Mouse (Mus musculus) urinary bladder, postnatal 36 days (tissue): ENCODE data around the gene Tnrc6c.
"Not testable (repeated sequence)": the region's sequence is repeated elsewhere in the genome, so short reads cannot be mapped to it uniquely, and the experiment has no call there.

Experiments used
- DNase-seq, 2 experiments: peaks; one replicate each; pipeline ENCODE4 v3.0.0; 2022; ENCODE audit warnings: low spot score in 2 of 2, mixed read lengths in 1 of 2

Tnrc6c gene

GRCm38 (mm10) chr11:117768725-117769682 lies 114.9 kb downstream of the Tnrc6c start:
- DNase-seq: no peak

- no peak for DNase-seq
Measured at GRCm38 (mm10) chr11:117769683-117770047, 115.6 kb downstream of the Tnrc6c start.

- no peak for DNase-seq
Measured at GRCm38 (mm10) chr11:117770407-117770806, 116.3 kb downstream of the Tnrc6c start.

- DNase-seq: no peak
Measured at GRCm38 (mm10) chr11:117772352-117772751, 118.3 kb downstream of the Tnrc6c start.

- DNase-seq: no peak
Measured at GRCm38 (mm10) chr11:117774925-117775324, 120.8 kb downstream of the Tnrc6c start.

- no peak for DNase-seq
Measured at GRCm38 (mm10) chr11:117775540-117775939, 121.5 kb downstream of the Tnrc6c start.

GRCm38 (mm10) chr11:117776085-117776792 lies 122.2 kb downstream of the Tnrc6c start:
- DNase-seq: no peak

- no peak for DNase-seq
Measured at GRCm38 (mm10) chr11:117777111-117777510, 123.0 kb downstream of the Tnrc6c start.

- no peak for DNase-seq
Measured at GRCm38 (mm10) chr11:117778031-117778430, 123.9 kb downstream of the Tnrc6c start.

GRCm38 (mm10) chr11:117778851-117779433 lies 124.9 kb downstream of the Tnrc6c start:
- DNase-seq: peak in 1 of 2 experiments; percentile 26

- DNase-seq: peak; percentile 60 to 81
Measured at GRCm38 (mm10) chr11:117779434-117780198, 125.5 kb downstream of the Tnrc6c start.

- no peak for DNase-seq
Measured at GRCm38 (mm10) chr11:117780199-117780515, 126.1 kb downstream of the Tnrc6c start.

GRCm38 (mm10) chr11:117780582-117781111 lies 126.6 kb downstream of the Tnrc6c start:
- peak; percentile 88 to 93 for DNase-seq

- DNase-seq: peak; percentile 60 to 76
Measured at GRCm38 (mm10) chr11:117781199-117781821, 127.2 kb downstream of the Tnrc6c start.

- no peak for DNase-seq
Measured at GRCm38 (mm10) chr11:117781993-117782704, 128.1 kb downstream of the Tnrc6c start, which contains the start of the genes Tmc8 and Tmc6. Tmc8 (plus strand) TSS chr11:117782076. Tmc6 (minus strand) TSS chr11:117782198.

- no peak for DNase-seq
Measured at GRCm38 (mm10) chr11:117782705-117783034, 128.6 kb downstream of the Tnrc6c start.

GRCm38 (mm10) chr11:117783089-117783488 lies 129.0 kb downstream of the Tnrc6c start:
- DNase-seq: no peak

GRCm38 (mm10) chr11:117783683-117784309 lies 129.7 kb downstream of the Tnrc6c start:
- DNase-seq: no peak

GRCm38 (mm10) chr11:117786294-117786693 lies 132.2 kb downstream of the Tnrc6c start:
- DNase-seq: peak; percentile 55 to 68

- not testable (repeated sequence) for DNase-seq
Measured at GRCm38 (mm10) chr11:117788481-117788880, 134.4 kb downstream of the Tnrc6c start.
